Mouse (Mus musculus): ENCODE results near the gene Cabp1.

Gene Cabp1

DNA sequence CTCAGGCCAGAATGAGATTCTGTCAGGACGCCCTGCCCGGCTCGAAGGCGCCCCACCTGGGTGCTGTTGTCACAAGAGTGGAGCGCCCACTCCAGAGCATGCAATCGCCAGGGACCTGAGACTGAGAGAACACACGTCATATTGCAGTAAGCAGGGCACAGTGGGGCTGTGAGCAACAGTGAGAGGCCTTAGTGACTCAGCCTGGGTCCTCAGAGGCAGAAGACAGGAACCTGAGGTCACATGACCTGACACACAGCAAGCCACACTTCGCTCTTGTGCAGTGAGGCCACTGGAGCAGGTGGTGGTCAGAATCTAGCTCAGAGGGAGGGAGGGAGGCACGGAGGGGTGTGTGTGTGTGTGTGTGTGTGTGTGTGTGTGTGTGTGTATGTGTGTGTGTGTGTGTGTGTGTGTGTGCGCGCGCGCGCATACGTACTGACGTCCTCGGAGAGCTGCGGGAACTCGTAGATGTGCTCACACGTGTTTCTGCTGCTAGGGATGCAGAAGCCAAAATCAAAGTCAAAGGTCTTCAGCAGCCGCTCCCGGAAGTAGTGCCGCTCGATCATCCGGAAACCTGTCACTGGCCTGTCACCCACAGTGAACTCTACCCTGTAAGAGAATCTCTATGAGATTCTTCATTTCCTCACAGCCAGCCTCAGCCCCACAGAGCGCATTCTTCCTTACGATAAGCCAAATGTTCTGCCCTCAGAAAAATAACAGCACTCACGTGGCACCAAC lies 67.4 kb downstream of the Cabp1 start:
- DNase-seq (ENCODE audit: low read depth, low spot score), result no peak

DNA sequence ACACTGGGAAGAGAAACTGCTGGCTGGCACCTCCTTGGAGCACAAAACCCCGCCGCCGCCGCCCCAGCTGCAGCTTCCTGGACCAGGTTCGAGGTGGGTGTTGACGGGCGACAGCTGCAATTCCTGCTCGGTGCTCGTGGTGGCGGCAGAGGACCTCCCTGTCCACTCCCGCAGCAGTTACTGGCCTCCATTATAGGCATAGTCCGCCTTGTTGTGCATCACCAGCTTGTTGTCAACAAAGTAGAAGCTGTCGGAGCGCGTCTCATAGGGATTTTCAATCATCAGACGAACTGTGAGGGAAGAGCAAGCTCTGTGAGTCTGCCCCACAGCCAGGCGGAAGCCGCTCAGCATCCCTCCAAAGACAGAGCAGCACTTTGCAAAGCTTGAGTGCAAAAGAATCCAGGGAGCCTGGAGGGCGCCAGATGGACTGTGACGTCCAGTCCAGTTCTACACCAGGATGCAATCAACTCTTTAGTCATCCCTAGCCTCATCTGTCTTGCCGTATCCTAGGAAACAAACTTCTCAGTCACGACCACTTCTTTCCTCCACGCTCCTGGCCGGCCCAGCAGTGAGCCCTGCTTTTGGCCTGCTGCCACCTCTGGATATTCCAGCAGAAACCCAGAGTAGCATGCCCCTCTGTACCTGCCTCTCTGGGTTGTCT lies 68.8 kb downstream of the Cabp1 start:
- peak; percentile 73 for DNase-seq (ENCODE audit: low read depth, low spot score)

DNA sequence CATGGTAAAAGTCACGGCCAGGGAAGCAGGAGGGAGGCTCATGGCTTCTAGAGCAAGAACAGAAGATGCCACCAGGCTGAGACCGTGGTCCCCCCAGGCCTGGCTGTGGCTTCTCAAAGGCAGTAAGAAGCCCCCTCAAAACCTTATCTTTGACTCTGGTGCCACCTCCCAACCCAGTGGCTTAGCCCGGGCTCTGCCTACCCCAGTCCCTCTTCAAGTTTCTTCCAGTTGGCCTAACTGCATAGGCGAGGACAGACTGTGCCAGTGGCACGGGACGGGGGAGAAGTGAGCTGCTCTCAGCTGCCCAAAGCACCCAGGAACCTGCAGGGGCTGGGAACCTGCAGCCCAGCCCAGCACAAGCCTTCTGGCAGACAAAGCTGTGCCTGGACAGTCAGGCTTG lies 69.5 kb downstream of the Cabp1 start:
- DNase-seq (ENCODE audit: low read depth, low spot score), result no peak

DNA sequence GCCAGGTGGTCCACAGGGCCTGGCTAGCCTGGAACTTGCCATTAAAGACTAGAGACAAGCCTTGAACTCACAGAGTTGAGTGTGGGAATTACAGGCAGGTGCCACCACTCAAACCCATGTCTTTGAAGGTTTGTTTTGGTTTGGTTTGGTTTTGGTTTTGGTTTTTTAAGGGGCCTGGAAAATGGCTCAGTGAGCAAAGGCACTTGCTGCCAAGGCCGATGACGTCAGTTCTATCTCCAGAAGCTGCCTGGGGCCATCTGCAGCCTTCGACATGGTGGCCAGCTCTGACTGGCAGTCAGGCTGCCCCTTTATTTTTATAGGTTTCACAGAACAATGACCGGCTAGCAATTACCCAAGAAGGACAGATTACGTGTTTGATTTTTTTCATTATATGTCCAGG lies 73.2 kb downstream of the Cabp1 start:
- DNase-seq (ENCODE audit: low read depth, low spot score), result no peak

DNA sequence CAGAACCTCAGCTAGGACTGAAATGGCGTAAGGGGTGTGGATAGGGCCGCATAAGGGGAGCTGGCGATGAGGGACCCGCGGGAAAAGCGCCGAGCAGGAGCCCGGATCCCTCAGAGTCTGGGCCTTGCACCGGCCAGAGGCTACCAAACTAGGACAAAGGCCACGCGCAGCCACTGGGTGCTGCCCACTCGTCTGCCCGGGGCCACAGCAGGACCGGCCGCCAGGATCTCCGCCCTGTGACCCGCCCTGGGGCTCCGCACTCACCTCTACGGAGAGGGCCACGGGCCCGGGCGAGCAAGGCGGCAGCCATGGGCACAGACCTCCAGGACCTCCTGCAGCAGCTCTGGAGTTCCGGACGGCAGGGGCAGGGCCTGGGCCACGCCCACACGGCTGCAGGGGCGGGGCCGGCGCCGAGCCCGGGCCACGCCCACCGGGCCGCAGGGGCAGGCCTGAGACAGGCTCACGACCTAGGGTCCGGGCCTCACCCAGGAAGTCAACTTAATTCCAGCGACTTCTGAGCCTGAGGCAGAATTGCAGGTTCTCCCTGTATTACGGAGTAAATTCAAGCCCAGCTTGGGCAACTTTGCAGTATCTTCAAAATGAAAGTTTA lies 75.1 kb downstream of the Cabp1 start, which contains the start of gene Acads:
TSS of gene Acads (minus strand) at position 386 of the 610 bp plus-strand sequence.
- peak; percentile 31 for DNase-seq (ENCODE audit: low read depth, low spot score)
